Mouse (Mus musculus) neural tube, embryonic 15.5 days (tissue): ENCODE measurements around the gene Gtpbp6. TPM values are rescaled to one million over a fixed set of nuclear protein-coding genes. Genes with fewer than 3 reads are reported as not detected.
A peak's percentile ranks its signal among the peaks of the same experiment; 100 is the strongest.

Source experiments
- ATAC-seq: fragments of 200-750 bp; cut with Nextera tagmentation; 2 replicates; pipeline ENCODE4 v1.8.0; 2017; ENCODE audit warnings: mild to moderate bottlenecking, moderate TSS enrichment, moderate library complexity; ENCODE audit not compliant: low FRiP score
- H3K27ac ChIP-seq: fragments of 300-500 bp; sonication (generic); replicated peaks from 2 replicates; pipeline ENCODE4 v1.5.1; 2015; ENCODE audit warnings: mild to moderate bottlenecking, inconsistent platforms
- H3K27me3 ChIP-seq: fragments of 300-500 bp; sonication (generic); replicated peaks from 2 replicates; pipeline ENCODE4 v1.6.1; 2015; ENCODE audit warnings: inconsistent platforms
- H3K36me3 ChIP-seq: fragments of 300-500 bp; sonication (generic); 2 replicates; pipeline ENCODE4 v1.6.1; 2015; ENCODE audit warnings: inconsistent platforms
- H3K4me1 ChIP-seq: fragments of 300-500 bp; sonication (generic); 2 replicates; pipeline ENCODE4 v1.6.1; 2015; ENCODE audit warnings: inconsistent platforms
- H3K4me2 ChIP-seq: fragments of 300-500 bp; sonication (generic); 2 replicates; pipeline ENCODE4 v1.6.1; 2015; ENCODE audit warnings: inconsistent platforms, mild to moderate bottlenecking, moderate library complexity
- H3K4me3 ChIP-seq: fragments of 300-500 bp; sonication (generic); replicated peaks from 2 replicates; pipeline ENCODE4 v1.5.1; 2015; ENCODE audit warnings: mild to moderate bottlenecking, inconsistent platforms
- H3K9ac ChIP-seq: fragments of 300-500 bp; sonication (generic); replicated peaks from 2 replicates; pipeline ENCODE4 v1.6.1; 2015; ENCODE audit warnings: mild to moderate bottlenecking, inconsistent platforms
- H3K9me3 ChIP-seq: fragments of 300-500 bp; sonication (generic); replicated peaks from 2 replicates; pipeline ENCODE4 v1.6.1; 2016; ENCODE audit warnings: inconsistent platforms
- WGBS: fragments of 180-500 bp; shearing (Covaris S2); methylation state at CpG from one replicate; pipeline ENCODE4 v1.1.7; 2015; ENCODE audit warnings: mixed read lengths; 5-methylcytosine and 5-hydroxymethylcytosine counted together
- polyA plus RNA-seq: library from polyadenylated mRNA; unstranded; fragments of >200 nt; fragmentation: Nextera tagmentation; extraction: Ambion mirVana; gene quantifications from 2 replicates; pipeline ENCODE4 v1.2.1, GENCODE M21; 2015

The Gtpbp6 gene
- polyA plus RNA-seq, 1 experiment from 2014 or later: 68.3 TPM

DNA sequence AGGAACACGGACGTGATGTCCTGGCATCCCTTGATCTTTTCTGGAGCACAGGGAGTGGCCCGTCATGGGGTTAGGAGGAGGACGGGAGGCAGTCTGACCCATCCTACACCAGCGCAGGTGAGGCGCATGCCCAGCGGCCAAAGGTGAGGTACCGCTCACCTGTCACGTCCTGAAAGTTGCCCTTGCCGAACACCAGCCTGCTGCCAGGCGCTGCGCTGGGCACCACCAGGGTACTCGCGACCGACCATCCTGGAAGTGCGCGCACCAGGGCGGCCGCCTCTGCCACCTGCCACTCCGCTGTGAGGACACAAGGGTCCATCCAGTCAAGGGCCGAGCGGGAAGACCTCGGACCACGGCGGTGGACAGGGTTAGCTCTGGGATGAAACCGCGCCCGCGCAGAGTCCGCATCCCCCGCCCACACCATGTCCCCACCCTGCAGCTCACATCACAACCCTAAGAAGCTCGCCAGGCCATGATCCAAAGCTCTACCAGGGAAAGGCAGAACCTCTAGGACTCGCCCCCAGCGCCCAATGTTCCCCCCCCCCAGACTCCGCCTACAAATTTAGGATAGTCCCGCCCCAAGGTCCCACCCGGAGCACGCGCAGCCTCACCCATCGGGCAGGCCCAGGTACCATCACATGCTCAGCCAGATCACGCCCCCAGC, 964 bp downstream of the Gtpbp6 start:
- H3K4me2 ChIP-seq: peak overlapping the region; percentile 93
- H3K9me3 ChIP-seq: no peaks in the 10 kb centered on the region
- peak overlapping the region; percentile 75 for H3K9ac ChIP-seq
- H3K4me3 ChIP-seq: peak overlapping the region; percentile 78
- 14% methylated on average over 39 of the region's 41 CpGs for WGBS
- H3K27me3 ChIP-seq: no peaks in the 10 kb centered on the region
- H3K27ac ChIP-seq: peak overlapping the region; percentile 98
- H3K36me3 ChIP-seq: peaks cover 46% of the 10 kb centered on the region
- peaks cover 33% of the 10 kb centered on the region for H3K4me1 ChIP-seq
- peak; percentile 14 for ATAC-seq

DNA sequence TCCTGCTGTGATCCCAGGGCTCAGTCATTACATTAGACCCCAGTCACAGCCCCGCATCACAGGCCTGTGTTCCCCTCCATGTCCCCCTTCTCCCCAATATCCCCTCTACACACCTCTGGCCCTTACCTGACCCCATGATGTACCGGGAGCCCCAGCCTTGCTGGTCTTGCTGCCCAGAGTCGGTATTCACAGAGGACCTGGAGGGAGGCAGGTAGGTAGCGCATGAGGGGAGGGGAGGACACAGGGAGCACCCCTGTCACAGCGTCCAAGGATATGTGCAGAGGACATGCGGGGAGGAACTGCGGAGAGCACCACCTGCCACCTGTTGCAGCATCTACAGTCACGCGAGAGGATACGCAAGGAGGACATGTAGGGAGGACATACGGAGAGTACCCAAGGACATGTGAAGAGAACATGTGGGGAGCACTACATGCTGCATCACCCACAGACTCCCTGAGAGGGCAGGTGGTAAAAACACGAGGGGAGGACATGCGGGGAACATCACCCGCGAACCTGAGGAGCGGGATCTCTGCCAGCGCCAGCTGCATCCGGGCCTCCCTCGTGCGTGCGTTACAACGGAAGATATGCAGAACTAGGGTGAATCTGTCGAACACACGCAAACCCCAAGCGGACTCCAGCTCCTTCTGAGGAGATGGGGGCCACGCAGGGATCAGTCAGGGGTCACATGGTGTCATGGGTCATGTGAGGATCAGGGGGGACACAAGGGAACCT, 1.7 kb downstream of the Gtpbp6 start:
- WGBS: 94% methylated on average over 26 of the region's 26 CpGs
- Histone ChIP-seq H3K4me3 (peak overlapping the region; percentile 78), H3K9ac (peak overlapping the region; percentile 75), H3K36me3 (peaks cover 42% of the 10 kb centered on the region), H3K27ac (no peak overlapping the region), H3K9me3 (no peaks in the 10 kb centered on the region), H3K4me1 (peaks cover 40% of the 10 kb centered on the region), H3K4me2 (peak overlapping the region; percentile 93), H3K27me3 (no peaks in the 10 kb centered on the region)
- no peak for ATAC-seq

DNA sequence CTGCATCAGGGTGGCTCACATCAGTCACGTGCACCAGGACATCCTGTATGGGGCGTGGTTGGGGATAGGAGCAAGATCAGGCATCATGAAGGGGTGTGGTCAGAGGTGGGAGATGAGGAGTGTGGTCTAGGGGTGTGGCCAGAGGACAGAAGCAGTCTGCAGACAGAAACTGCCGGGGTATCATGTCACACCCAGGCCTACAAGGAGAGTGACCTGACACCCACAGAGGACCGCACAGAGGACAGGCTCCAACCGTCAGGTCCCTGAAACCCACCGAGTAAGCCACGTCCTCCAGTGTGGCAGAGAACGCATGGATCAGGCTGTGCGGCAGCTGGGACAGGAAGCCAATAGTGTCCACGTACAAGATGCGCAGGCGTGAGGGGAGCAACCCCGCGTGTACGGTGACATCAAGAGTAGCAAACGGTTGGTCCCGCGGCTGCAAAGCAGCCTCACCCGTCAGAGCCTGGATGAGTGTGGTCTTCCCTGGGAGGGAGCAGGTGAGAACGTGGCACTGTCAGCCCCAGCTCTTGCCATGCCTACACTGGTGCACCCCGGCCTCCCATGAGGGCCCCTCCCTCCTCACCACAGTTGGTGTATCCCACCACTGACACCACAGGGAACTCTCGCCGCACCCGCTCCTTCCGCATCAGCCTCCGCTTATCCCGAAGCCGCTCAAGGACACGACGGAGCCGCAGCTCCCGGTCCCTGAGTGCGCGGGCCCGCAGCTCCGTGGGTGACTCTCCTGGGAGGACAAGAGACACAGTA, 3.2 kb downstream of the Gtpbp6 start:
- H3K4me3 ChIP-seq: no peak overlapping the region
- no peak overlapping the region for H3K4me2 ChIP-seq
- 96% methylated on average over 36 of the region's 36 CpGs for WGBS
- peaks cover 42% of the 10 kb centered on the region for H3K36me3 ChIP-seq
- H3K27me3 ChIP-seq: no peaks in the 10 kb centered on the region
- no peaks in the 10 kb centered on the region for H3K9me3 ChIP-seq
- no peak overlapping the region for H3K9ac ChIP-seq
- H3K27ac ChIP-seq: no peak overlapping the region
- H3K4me1 ChIP-seq: peaks cover 45% of the 10 kb centered on the region
- no peak for ATAC-seq

DNA sequence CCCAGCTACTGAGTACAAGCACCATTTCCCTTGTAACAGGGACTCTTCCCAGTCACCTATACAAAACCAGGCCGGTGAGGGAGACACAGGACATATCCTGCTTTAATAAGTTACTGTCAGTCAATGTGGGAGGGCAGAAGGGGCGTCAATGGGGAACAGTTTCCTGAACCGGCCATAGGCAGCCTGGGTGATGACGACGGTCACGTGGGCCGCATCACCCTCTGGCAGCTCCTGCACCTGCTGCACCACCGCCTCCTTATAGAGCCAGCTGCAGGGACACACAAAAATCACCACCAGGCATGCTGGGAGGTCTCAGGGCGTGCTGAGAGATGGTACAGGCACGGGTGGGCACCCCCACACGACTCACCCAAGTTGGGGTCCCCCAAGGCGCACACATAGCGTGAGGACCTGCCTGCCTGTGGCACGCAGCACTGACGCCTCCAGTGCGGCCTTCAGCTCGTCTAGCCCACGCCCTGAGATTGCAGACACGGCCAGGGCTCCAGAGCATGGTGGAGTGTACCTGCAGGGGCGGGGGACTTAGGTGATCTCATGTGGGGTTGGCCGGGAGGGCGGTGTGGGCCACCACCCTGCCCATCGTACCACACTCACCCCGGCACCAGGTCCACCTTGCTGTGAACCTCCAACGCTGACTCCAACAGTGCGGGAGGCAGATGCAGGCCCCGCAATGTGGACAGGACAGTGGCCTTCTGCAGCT, 3.9 kb downstream of the Gtpbp6 start:
- ATAC-seq: no peak
- Histone ChIP-seq H3K27ac (no peak overlapping the region), H3K4me1 (peaks cover 45% of the 10 kb centered on the region), H3K9ac (no peak overlapping the region), H3K36me3 (peaks cover 42% of the 10 kb centered on the region), H3K27me3 (no peaks in the 10 kb centered on the region), H3K4me3 (no peak overlapping the region), H3K9me3 (no peaks in the 10 kb centered on the region), H3K4me2 (no peak overlapping the region)
- WGBS: 97% methylated on average over 27 of the region's 27 CpGs

DNA sequence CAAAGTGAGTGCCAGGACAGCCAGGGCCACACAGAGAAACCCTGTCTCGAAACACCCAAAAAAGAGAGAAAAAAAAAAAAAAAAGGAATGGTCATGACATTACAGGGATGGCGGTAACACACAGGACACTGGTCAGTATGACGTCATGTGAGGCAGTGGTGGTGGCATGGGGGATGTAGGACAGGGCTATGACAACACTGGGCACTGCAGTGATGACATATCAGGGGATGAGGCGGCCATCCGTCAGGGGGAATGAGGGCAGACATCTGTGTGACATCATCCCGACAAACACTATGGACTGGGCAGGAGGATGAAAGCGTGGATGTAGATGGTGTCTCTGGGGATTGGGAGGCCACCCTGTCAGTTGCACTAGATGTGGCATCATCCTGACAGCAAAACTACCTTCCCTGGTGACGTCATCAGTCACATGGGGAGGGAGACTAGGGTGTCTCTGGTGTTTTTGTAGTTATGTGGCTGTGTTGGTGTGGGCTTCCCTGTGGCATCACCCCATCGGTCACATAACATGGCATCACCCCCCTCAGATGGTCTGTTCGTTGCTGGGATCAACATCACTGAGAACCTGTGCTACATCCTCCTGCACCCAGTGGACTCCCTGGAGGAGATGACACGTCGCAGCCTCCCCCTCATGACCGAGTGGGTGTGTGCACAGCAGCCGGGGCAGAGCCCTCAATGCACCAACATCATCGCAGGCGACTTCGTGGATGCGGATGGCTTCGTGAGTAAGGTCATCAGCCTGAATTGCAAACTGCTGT, 5.0 kb downstream of the Gtpbp6 start:
- no peak overlapping the region for H3K4me3 ChIP-seq
- no peak overlapping the region for H3K27ac ChIP-seq
- H3K9ac ChIP-seq: no peak overlapping the region
- peaks cover 42% of the 10 kb centered on the region for H3K36me3 ChIP-seq
- H3K9me3 ChIP-seq: no peaks in the 10 kb centered on the region
- H3K4me1 ChIP-seq: peaks cover 41% of the 10 kb centered on the region
- H3K27me3 ChIP-seq: no peaks in the 10 kb centered on the region
- 94% methylated on average over 19 of the region's 19 CpGs for WGBS
- no peak overlapping the region for H3K4me2 ChIP-seq
- no peak for ATAC-seq

DNA sequence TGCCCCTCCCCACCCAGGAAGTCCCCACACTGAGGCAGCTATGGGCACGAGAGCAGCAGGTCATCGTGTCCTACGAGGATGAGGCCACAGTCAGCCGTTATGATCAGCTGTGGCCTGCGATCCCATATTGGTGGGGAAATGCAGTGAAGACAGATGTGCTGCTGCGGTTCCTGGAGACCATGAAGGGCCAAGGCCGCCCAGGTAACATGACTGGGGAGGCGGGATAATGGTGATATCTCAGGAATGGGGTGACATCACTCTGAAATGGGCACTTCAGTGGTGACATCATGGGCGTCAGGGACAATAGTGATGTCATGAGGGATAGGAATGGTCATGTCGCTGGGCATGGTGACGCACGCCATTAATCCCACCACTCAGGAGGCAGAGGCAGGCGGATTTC, 5.6 kb downstream of the Gtpbp6 start:
- WGBS: 96% methylated on average over 13 of the region's 13 CpGs
- Histone ChIP-seq H3K27me3 (no peaks in the 10 kb centered on the region), H3K27ac (no peak overlapping the region), H3K4me1 (peaks cover 41% of the 10 kb centered on the region), H3K9ac (no peak overlapping the region), H3K9me3 (no peaks in the 10 kb centered on the region), H3K4me3 (no peak overlapping the region), H3K4me2 (peak overlapping the region; percentile 86), H3K36me3 (peaks cover 42% of the 10 kb centered on the region)
- ATAC-seq: no peak

DNA sequence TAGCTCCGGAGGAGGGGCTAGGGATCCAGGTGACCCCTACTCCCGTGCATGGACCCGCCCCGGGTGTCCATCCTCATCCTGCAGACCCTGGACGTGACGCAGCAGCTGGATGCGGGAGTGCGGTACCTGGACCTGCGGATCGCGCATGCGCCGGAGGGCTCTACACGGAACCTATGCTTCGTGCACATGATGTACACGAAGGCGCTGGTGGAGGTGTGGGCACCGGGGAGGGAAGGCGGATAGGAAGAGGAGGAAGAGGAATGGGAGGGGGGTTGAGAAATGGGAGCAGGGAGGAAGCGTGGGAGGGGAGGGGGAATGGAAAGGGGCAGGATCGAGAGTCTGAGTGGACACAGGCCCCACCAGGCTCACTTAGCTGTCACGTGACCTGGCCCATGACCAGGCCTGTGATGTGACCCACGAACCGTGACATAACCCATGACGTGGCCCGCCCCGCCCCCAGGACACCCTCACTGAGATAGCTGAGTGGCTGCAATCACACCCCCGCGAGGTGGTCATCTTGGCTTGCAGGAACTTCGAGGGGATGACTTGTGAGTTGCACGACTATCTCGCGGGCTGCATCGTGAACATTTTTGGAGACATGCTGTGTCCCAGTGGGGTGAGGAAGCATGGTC, 6.2 kb downstream of the Gtpbp6 start:
- Histone ChIP-seq H3K9me3 (no peaks in the 10 kb centered on the region), H3K9ac (peak overlapping the region; percentile 50), H3K27ac (peak overlapping the region; percentile 18; the same call in 1 of the 2 replicates), H3K36me3 (peaks cover 42% of the 10 kb centered on the region), H3K4me1 (peaks cover 37% of the 10 kb centered on the region), H3K4me3 (peak overlapping the region; percentile 44), H3K4me2 (peak overlapping the region; percentile 86), H3K27me3 (no peaks in the 10 kb centered on the region)
- 23% methylated on average over 34 of the region's 34 CpGs for WGBS
- ATAC-seq: peak; percentile 72

DNA sequence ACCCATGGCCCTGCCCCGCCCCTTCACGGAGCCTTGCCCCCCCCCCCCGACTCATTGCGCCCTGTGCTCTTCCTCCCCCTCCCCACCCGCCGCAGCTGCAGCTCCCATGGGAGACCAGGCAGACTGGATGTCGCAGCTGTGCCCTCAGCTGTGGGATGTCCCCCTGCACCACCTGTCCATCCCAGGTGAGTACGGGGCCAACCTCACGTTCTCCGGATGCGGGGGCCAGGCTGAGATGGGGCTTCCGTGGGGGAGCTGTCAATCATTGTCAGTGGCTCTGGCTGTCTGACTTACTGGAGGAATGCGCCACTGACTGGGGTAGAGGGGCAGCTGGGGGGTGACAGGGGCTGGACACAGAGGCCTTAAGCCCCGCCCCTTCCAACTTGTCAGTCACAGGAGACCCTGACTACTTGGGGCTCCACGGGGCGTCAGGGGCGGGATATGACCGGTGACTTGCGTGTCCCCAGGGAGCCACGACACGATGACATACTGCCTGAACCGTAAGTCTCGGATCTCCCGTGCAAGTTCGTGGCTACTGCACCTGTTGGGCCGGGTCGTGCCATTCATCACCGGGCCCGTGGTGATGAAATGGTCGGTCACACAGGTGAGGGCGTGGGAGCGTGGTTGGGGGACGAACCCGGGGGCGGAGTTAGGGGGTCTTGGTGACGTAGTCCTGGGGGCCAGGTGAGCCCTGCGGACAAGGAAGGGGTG, 6.9 kb downstream of the Gtpbp6 start:
- peak overlapping the region; percentile 50 for H3K9ac ChIP-seq
- peak overlapping the region; percentile 86 for H3K4me2 ChIP-seq
- H3K36me3 ChIP-seq: peaks cover 38% of the 10 kb centered on the region
- H3K4me1 ChIP-seq: peaks cover 30% of the 10 kb centered on the region
- WGBS: 1% methylated on average over 36 of the region's 37 CpGs
- no peak overlapping the region for H3K27ac ChIP-seq
- H3K9me3 ChIP-seq: no peaks in the 10 kb centered on the region
- peak; percentile 34 for ATAC-seq
- no peaks in the 10 kb centered on the region for H3K27me3 ChIP-seq
- H3K4me3 ChIP-seq: peak overlapping the region; percentile 44

DNA sequence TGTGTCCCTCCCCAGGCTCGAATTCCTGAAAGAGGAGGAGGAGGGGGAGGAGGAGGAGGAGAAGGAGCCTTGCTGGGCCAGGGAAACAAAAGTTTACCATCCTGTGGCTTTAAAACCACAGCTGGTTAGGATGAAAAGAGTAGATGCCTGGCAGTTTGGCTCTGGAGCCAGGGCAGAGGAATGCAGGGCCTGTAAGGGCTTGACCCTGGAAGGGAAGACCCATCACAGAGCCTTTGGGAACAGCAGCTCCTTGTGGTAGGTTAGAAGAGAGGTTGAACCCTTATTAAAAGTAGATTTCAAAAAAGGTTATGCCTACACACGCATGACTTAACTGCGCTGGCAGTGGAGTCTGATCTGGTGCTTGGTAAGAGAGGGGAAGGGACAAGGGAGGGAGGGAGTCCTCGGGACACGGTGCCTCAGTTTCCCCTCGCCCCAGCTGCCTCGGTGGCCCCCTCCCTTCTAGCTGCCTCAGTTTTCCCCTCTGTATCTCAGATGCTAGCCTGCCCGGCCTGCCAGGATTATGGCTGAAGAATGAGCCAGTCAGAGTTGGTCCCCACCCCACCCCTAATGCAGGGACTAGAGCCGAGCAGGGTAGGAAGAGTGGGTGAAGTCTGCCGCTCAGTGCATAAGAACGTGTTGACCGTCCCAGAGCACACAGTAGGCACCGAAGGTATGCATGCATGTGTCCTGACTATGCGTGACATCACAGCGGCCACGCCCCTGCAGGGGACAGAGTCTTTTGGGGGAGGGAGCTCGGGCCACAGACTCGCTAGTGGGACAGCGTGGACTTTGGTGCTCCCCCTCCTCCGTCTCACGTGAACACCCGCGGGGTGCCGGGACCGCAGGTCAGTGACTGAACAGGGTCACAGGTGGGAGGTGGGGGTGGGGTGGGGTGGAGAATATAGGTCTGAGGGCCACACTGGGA, 8.1 kb downstream of the Gtpbp6 start, which contains the start of gene Plcxd1:
Plcxd1 (plus strand) TSS at position 314 of the 925 bp plus-strand sequence.
- Histone ChIP-seq H3K4me1 (peaks cover 27% of the 10 kb centered on the region), H3K4me3 (peak within 1 kb of the TSS; percentile 44), H3K9ac (peak within 1 kb of the TSS; percentile 50), H3K36me3 (peaks cover 26% of the 10 kb centered on the region), H3K9me3 (no peaks in the 10 kb centered on the region), H3K27me3 (no peaks in the 10 kb centered on the region), H3K4me2 (peak within 1 kb of the TSS; percentile 86), H3K27ac (no peak within 1 kb of the TSS)
- ATAC-seq: no peak
- WGBS: 8% methylated on average over 25 of the region's 25 CpGs
